Mouse (Mus musculus) embryonic stem cell, embryonic (primary cell): ENCODE measurements around the gene Ngly1.

ENCODE experiments used
- CTCF ChIA-PET, 4 experiments: fragments of 300-600 bp in 2 of 4; fragments of 350-600 bp in 2 of 4; sonication (Branson Sonifier 250); formaldehyde crosslinking; loops; one replicate each; lab custom pipeline; 2022; ENCODE audit warnings: inconsistent platforms in 2 of 4; lab: Charles Lee
- POLR2A ChIA-PET, 4 experiments: fragments of 300-600 bp in 2 of 4; fragments of 350-600 bp in 2 of 4; sonication (Branson Sonifier 250); formaldehyde crosslinking; loops; one replicate each; lab custom pipeline; 2022; ENCODE audit warnings: antibody characterized with exemption in 4 of 4, inconsistent platforms in 1 of 4; lab: Charles Lee

Gene Ngly1

DNA sequence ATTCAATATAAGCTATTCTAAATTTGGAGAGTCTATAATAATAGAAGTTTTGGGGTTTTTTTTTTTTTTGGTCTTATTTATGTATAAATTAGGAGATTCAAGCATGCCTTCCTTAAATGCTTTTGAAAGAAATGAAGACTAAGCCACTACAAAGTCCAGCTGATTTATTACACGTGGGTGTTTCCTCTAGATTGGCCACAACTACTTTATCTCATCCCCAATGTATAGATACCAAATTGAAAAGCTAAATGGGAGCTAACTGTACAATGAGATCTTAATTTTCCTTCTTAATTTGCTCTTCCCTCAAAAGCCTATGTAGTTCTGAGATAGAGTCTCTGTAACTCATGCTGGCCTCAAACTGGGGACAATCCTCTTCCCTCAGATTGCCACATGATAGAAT lies 63.5 kb downstream of the Ngly1 start:
- ChIA-PET CTCF (interaction anchor here in 1 of 4 experiments (0.8 kb wide), 1 partner anchor 62 kb away, joined by 3 read pairs; no protein-coding TSS in a partner anchor), POLR2A (interaction anchor here in 3 of 4 experiments (0.6 to 3.7 kb wide), 14 partner anchors 10 to 335 kb away, joined by 3 to 13 read pairs (median 4); partner anchors contain the start of genes Ngly1 (in 2 of the 3) and Oxsm (in 1 of the 3))

DNA sequence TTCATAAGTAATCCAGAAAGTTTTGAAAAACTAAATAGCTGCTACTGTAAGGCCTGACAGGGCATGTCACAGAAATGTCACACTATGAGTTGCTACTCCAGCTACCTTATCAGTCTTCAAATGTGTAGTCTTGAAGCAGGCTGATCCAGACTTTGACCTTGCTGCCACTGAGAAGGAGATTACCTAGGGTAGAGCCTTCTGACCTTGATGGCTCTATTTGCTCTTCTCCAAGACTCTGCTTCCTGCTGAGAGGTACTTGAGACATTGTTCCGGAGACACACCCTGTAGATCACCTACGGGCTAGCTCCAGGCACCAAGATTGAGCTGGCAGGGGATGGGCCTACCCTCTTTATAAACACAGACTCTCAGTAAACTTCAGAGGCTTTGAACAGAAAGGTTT lies 64.0 kb downstream of the Ngly1 start:
- ChIA-PET CTCF (interaction anchor here in 1 of 4 experiments (0.6 kb wide), 1 partner anchor 655 kb away, joined by 3 read pairs; no protein-coding TSS in a partner anchor), POLR2A (interaction anchor here in 3 of 4 experiments (0.6 to 3.7 kb wide), 16 partner anchors 11 to 335 kb away, joined by 3 to 13 read pairs (median 4); partner anchors contain the start of genes Ngly1 (in 2 of the 3) and Oxsm (in 1 of the 3))

DNA sequence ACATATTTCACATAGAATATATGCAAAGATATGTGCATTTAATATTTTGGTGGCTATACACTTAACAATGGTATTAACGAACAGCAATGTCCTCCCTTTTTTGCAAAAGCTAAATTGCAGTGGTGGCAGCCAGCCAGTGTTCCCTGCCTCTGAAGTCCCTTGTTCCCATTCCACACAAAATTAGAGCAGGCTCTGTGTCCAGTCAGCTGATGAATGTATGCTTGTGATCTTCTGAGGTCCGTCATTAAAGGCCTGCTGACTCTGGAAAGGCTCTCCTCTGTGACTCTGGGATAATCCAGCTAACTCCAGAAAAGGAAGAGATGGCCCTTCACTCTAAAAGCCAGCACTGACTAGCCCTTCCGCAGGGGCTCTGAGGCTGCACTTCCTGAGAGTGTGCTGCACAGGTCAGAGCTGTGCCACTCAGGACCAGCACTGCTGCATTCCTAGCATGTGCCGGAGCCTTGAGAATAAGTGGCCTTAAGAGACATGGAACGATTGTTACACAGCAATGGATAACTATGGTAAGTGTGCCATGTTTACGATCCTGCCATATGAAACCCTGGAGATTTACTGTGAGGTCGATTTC lies 64.9 kb downstream of the Ngly1 start:
- POLR2A ChIA-PET: interaction anchor here in 3 of 4 experiments (0.6 to 3.7 kb wide), 14 partner anchors 15 to 1931 kb away, joined by 3 to 13 read pairs (median 4); partner anchors contain the start of genes Ngly1 (in 1 of the 3) and Oxsm (in 1 of the 3)
- CTCF ChIA-PET: no interaction called here

DNA sequence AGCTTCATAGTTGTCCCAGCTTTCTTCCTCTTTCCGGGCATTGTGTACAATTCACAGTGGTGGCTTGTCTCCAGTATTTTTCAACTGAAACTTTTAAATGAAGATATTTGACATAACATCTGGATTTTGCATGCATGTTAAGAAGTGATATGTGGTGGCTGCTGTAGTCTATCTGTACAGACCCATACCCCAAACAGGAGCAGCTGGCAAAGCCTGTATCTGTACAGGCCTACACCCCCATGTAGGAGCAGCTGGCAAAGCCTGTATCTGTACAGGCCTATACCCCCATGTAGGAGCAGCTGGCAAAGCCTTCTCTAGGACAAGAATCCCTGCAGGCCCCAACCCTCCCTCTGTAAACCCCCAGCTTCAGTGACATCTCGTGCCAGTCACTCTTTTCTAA lies 65.8 kb downstream of the Ngly1 start:
- CTCF ChIA-PET: no interaction called here
- POLR2A ChIA-PET: interaction anchor here in 3 of 4 experiments (1.0 to 3.7 kb wide), 9 partner anchors 14 to 170 kb away, joined by 3 to 13 read pairs (median 5); no protein-coding TSS in a partner anchor

DNA sequence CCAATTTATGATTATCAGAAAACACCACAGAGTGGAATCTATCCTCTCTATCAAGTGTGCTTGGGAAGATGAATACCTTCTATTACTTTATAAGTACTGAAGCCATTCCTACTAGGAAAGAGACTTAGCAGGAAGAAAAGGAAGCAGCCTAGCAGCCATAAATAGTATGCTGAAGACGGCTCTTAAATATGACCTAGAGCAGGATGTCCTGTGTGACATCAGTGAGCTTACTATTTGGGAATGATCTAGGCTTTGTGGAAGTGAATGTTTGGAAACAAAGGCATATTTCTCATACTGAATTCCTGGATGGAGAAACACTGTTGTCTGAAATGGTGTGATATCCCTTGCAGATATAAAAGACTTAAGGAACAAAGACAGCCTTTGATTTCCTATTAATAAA lies 67.6 kb downstream of the Ngly1 start:
- POLR2A ChIA-PET: no interaction called here
- CTCF ChIA-PET: no interaction called here

DNA sequence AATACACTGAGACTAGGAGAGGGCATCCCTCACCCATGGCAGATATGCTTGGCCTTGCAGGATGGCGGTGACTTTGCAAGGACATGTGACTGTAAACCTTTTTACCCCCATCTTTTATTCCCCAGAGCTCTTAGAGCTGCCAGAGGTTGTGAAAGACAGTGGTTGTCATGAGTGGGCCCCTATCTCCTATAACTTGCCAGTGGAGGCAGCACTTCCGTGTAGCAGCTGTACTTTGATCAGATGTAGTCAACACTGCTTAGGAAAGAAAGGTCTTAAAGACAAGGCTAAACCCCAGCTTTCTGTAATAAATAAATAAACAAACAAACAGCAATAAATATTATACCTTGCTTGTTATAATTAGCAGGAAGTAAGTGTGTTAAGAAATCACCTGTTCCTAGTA lies 70.7 kb downstream of the Ngly1 start:
- ChIA-PET CTCF (no interaction called here), POLR2A (interaction anchor here in 1 of 4 experiments (1.4 kb wide), 1 partner anchor 9 kb away, joined by 5 read pairs; no protein-coding TSS in a partner anchor)

DNA sequence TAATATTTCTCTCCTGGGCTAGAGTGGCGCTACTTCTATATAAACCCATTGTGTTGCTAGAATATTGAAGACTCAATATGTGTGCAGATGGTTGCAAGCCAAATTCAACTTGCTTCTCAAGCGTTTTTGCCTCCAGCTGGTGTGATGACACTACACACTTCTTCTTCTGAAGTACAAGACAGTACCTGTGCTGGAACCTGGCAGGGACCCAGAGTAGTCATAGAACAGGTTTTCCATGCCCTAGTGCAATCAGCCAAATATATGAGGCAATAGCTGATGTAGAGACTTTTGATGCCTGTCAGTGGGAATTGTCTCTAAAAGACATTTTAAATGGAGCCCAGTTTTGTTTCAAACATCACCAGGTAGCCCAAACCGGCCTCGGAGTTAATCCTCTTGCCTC lies 75.3 kb downstream of the Ngly1 start:
- POLR2A ChIA-PET: no interaction called here
- CTCF ChIA-PET: no interaction called here

DNA sequence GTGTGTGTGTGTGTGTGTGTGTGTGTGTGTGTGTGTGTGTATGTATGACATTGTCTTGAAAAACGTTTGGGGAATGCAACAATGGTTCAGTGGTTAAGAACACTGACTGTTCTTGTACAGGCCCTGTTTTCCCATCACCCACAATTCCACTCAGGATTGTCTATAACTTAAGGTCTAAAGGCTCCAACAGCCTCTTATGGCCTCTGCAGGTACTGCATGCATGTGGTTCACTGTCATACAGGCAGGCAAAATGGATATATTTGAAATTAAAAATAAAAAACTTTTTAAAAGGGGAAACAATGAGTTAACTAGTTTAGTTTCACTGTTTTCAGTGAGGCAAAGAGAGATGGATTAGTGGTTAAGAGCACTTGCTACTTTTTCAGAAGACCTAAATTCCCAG lies 76.1 kb downstream of the Ngly1 start:
- ChIA-PET POLR2A (interaction anchor here in 1 of 4 experiments (0.8 kb wide), 1 partner anchor 13 kb away, joined by 3 read pairs; no protein-coding TSS in a partner anchor), CTCF (no interaction called here)

DNA sequence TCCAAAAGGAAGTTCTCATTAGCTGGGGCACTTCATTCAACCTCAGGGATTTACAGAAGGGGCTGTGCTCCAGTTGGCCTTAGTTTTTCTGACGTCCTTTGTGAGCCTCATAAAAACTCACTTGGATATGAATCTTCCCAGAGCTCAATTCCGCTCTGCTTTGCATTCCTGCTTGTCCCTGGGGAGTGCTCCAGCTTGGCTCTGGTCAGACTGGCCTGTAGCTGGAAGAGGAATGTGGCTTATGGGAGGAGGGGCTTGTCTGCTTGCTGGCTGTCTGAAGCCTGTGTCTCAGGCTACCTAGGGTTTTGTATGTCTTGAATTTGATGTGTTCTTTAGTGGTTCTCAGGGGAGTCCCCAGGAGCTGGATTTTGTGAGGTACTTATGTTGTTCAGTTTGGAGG lies 79.5 kb downstream of the Ngly1 start:
- ChIA-PET CTCF (no interaction called here), POLR2A (interaction anchor here in 3 of 4 experiments (0.9 to 1.9 kb wide), 6 partner anchors 9 to 85 kb away, joined by 3 to 5 read pairs (median 3); no protein-coding TSS in a partner anchor)

DNA sequence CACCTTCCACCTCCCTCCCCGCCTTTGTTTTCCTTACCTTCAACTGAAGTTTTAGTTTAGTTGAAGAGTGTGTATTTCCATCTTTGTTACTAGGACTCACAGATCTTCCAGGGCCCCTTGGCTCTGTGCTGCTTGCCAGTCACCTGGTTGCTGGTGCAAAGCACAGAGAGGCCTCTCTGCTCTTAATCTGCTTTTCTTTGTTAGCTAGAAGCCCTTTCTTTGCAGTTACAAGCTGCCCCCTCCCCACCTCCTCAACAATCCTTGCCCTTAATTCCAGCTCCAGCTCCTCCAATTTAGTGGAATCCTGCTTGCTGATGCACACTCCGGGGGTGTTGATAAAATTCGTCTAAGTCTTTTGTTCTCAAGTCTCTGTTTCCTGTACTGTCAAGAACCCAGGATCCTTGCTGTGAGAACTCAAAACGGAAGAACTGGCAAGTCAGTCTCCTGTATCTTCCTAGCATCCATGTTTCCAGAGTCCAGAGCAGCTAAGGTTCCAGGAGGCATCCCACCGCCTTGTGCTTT lies 79.9 kb downstream of the Ngly1 start:
- ChIA-PET POLR2A (interaction anchor here in 3 of 4 experiments (0.9 to 1.9 kb wide), 6 partner anchors 10 to 86 kb away, joined by 3 to 5 read pairs (median 3); no protein-coding TSS in a partner anchor), CTCF (no interaction called here)

DNA sequence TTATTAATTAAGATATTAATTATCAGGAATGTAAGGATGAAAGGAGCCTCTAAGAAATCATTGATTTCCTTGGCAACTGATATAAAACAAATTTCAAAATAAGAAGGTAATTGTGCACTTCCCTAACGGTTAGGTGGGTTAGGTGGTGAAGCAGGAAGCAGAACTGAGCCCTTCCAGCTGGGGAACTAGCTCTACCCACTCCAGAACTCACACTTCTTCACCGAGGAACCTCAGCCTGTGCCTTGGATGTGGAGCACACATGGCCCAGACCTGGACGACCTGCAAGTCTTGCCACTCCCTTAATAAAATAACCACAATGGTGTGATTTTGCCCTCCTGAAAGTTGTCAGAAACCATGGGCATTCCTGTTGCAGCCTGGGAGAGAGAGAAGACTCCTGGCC lies 80.7 kb downstream of the Ngly1 start:
- ChIA-PET CTCF (no interaction called here), POLR2A (interaction anchor here in 2 of 4 experiments (1.7 to 1.9 kb wide), 2 partner anchors 11 to 87 kb away, joined by 5 read pairs; no protein-coding TSS in a partner anchor)

DNA sequence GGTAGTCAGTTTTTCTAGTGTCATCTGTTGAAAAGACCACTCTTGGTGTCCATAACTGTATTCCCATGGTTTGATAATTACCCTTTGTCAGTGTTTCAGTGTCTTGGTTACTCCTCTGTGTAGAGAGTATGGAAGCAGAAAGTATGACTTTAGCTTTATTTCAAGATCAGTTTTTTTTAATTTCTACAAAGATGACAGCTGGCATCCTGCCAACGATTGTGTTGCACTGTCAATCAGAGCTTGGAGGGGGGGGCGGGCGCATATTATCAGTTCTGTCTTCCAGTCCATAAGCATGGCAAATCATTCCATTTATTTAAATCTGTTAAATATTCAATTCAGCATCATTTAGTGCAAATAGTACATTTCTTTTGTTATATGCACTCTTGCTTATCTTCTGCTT lies 85.2 kb downstream of the Ngly1 start:
- CTCF ChIA-PET: no interaction called here
- POLR2A ChIA-PET: interaction anchor here in 3 of 4 experiments (0.5 to 1.3 kb wide), 4 partner anchors 14 to 502 kb away, joined by 3 read pairs; no protein-coding TSS in a partner anchor

DNA sequence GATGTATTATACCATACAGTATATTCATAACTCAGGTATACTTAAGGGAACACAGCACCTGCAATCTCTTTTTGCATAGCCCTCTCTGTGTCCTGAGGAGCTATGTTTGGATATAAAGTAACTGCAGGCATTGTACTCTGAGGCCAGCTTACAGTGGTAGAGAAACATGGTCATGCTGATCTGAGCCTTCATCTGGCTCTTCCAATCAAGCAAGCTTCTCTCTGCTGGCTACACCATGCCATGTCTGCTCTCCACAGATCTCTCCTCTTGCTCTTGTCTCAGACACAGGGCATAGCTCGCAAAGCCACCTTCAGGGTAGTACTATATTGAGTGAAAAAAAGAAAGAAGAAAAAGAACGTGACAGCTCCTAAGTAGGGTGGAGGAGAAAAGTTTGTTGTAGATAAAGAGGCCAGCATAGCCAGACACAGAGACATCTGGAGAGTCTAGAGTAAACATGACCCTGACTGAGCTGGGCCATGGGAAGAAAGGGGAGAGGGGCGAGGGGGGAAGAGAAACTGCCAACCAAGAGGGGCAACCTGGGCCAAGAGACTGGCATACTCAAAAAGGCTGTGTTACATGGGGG lies 86.8 kb downstream of the Ngly1 start:
- ChIA-PET CTCF (interaction anchor here in 2 of 4 experiments (0.5 to 0.7 kb wide), 2 partner anchors 28 to 30 kb away, joined by 3 read pairs; no protein-coding TSS in a partner anchor), POLR2A (interaction anchor here in 1 of 4 experiments (0.8 to 1.4 kb wide), 4 partner anchors 22 to 192 kb away, joined by 3 to 4 read pairs (median 3); no protein-coding TSS in a partner anchor)

DNA sequence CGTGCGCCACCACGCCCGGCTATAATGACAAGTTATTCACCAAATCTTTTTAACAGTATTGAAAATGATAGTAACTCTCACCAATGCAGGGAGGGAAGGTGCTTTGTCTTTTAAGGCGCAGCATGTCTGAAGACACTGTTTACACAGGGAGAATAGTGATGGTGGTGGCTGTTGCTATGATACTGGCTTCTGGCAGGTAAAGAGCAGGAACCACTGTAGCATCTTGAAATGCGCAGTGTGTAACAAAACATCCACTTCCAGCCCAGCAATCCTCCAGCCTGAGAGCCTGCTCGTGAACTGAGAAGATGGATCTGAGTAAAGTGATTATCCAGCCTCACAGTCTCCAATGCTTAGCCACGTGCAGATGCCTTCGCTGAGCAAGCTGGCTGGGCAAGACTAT lies 98.4 kb downstream of the Ngly1 start:
- ChIA-PET CTCF (no interaction called here), POLR2A (interaction anchor here in 1 of 4 experiments (0.8 kb wide), 1 partner anchor 17 kb away, joined by 3 read pairs; no protein-coding TSS in a partner anchor)

DNA sequence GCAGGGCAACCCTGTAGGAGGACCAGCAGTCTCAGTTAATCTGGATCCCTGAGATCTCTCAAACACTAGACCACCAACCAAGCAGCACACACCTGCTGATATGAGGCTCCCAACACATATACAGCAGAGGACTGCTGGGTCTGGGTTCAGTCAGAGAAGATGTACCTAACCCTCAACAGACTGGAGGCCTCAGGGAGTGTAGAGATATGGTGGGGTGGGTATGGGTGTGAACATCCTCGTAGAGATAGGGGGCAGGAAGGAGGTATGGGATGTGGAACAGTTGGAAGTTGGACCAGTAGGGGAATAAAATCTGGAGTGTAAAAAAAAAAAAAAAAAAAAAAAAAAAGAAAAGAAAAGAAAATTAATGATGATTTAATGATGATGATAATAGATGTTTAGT lies 110.6 kb downstream of the Ngly1 start:
- CTCF ChIA-PET: no interaction called here
- POLR2A ChIA-PET: no interaction called here
